Mouse (Mus musculus): ENCODE data around the gene Fpgt. TPM values are rescaled to one million over a fixed set of nuclear protein-coding genes. Genes with fewer than 3 reads are reported as not detected.

Fpgt gene
- polyA plus RNA-seq, 1 experiment from 2014 or later = 20.4 TPM

- Histone ChIP-seq H3K4me1 (replicated peaks) (no peaks in the 10 kb centered on the region), H3K27me3 (no peaks in the 10 kb centered on the region), H3K9me3 (no peaks in the 10 kb centered on the region), H3K4me2 (no peak overlapping the region), H3K4me3 (no peak overlapping the region), H3K36me3 (no peaks in the 10 kb centered on the region), H3K27ac (no peak overlapping the region), H3K9ac (no peak overlapping the region)
- no peak for ATAC-seq (ENCODE audit: low FRiP score)
- WGBS = 64% methylated on average over 1 of the region's 1 CpGs
Measured at GRCm38 (mm10) chr3:155053189-155053588, 40.0 kb downstream of the Fpgt start.

- Histone ChIP-seq H3K4me3 (no peak overlapping the region), H3K27ac (no peak overlapping the region), H3K4me1 (replicated peaks) (no peaks in the 10 kb centered on the region), H3K4me2 (no peak overlapping the region), H3K27me3 (no peaks in the 10 kb centered on the region), H3K9me3 (no peaks in the 10 kb centered on the region), H3K36me3 (no peaks in the 10 kb centered on the region), H3K9ac (no peak overlapping the region)
- no peak for ATAC-seq (ENCODE audit: low FRiP score)
Measured at GRCm38 (mm10) chr3:155052021-155052420, 41.2 kb downstream of the Fpgt start.

- Histone ChIP-seq H3K9me3 (no peaks in the 10 kb centered on the region), H3K4me3 (no peak overlapping the region), H3K9ac (no peak overlapping the region), H3K36me3 (no peaks in the 10 kb centered on the region), H3K4me1 (replicated peaks) (no peaks in the 10 kb centered on the region), H3K27me3 (no peaks in the 10 kb centered on the region), H3K4me2 (no peak overlapping the region), H3K27ac (no peak overlapping the region)
- WGBS = 26% methylated on average over 1 of the region's 1 CpGs
- ATAC-seq (ENCODE audit: low FRiP score) = no peak
Measured at GRCm38 (mm10) chr3:155039012-155039836, 54.0 kb downstream of the Fpgt start.

Other genes with a start within 250 kb of the Fpgt start
- 0.21 and 0.26 TPM in 2 replicates for gene Tnni3k, start 38.0 kb downstream of the Fpgt start, polyA plus RNA-seq (2015; fragmentation: Nextera tagmentation; extraction: Ambion mirVana)
- 1.0 and 1.3 TPM in 2 replicates for gene Lrriq3, start within 50 bp of the Fpgt start, polyA plus RNA-seq (2015; fragmentation: Nextera tagmentation; extraction: Ambion mirVana)